Mouse (Mus musculus) hematopoietic stem cell, adult 5-6 weeks (primary cell): ENCODE results near the gene Nupr1l. TPM values are rescaled to one million over a fixed set of nuclear protein-coding genes. Genes with fewer than 3 reads are reported as not detected.
"Not testable (repeated sequence)": the region's sequence is repeated elsewhere in the genome, so short reads cannot be mapped to it uniquely, and the experiment has no call there.

Experiments used
- ATAC-seq, 2 experiments: fragments of 125-278 bp in 1 of 2; replicated peaks in 1 of 2; 2 replicates each; pipeline ENCODE4 v1.8.0; 2016 to 2017; ENCODE audit warnings: inconsistent platforms in 2 of 2, mild to moderate bottlenecking in 2 of 2, moderate number of reproducible peaks in 2 of 2, low read depth in 1 of 2, moderate TSS enrichment in 1 of 2; ENCODE audit not compliant: low FRiP score in 2 of 2, poor library complexity in 2 of 2, severe bottlenecking in 2 of 2, insufficient read depth in 1 of 2, low TSS enrichment in 1 of 2
- total RNA-seq: library from RNA; stranded (forward); fragments of 172-1452, 232-1000 nt; gene quantifications from 2 replicates; pipeline ENCODE4 v1.2.3, GENCODE M21; 2017

The Nupr1l gene
- total RNA-seq, 1 experiment from 2014 or later: 3.0 TPM

GRCm38 (mm10) chr5:129907775-129908174, 565 bp upstream of the Nupr1l start:
- ATAC-seq: no peak

- no peak for ATAC-seq
Observed at GRCm38 (mm10) chr5:129909147-129909546, 807 bp downstream of the Nupr1l start.

GRCm38 (mm10) chr5:129909591-129909990, 1.3 kb downstream of the Nupr1l start:
- no peak for ATAC-seq

- ATAC-seq: peak; percentile 72 to 80; a peak in 3 of 4 replicates
Observed at GRCm38 (mm10) chr5:129914024-129914423, 5.7 kb downstream of the Nupr1l start.

- ATAC-seq: not testable (repeated sequence)
Observed at GRCm38 (mm10) chr5:129915491-129915890, 7.2 kb downstream of the Nupr1l start.

- ATAC-seq: no peak
Observed at GRCm38 (mm10) chr5:129918065-129918651, 9.8 kb downstream of the Nupr1l start.

- no peak for ATAC-seq
Observed at GRCm38 (mm10) chr5:129918752-129919151, 10.4 kb downstream of the Nupr1l start.

- ATAC-seq: no peak
Observed at GRCm38 (mm10) chr5:129919320-129919719, 11.0 kb downstream of the Nupr1l start.

- ATAC-seq: no peak
Observed at GRCm38 (mm10) chr5:129921972-129922371, 13.6 kb downstream of the Nupr1l start.

GRCm38 (mm10) chr5:129924820-129925452, 16.6 kb downstream of the Nupr1l start:
- ATAC-seq: no peak

- no peak for ATAC-seq
Observed at GRCm38 (mm10) chr5:129925933-129926332, 17.6 kb downstream of the Nupr1l start.

- peak in 1 of 2 experiments; percentile 36; a peak in 2 of 4 replicates for ATAC-seq
Observed at GRCm38 (mm10) chr5:129929924-129930855, 21.9 kb downstream of the Nupr1l start.

GRCm38 (mm10) chr5:129936941-129937340, 28.6 kb downstream of the Nupr1l start:
- ATAC-seq: no peak

- no peak for ATAC-seq
Observed at GRCm38 (mm10) chr5:129940281-129940680, 31.9 kb downstream of the Nupr1l start.

- peak; percentile 33 to 55 for ATAC-seq
Observed at GRCm38 (mm10) chr5:129940736-129941494, 32.6 kb downstream of the Nupr1l start.

- ATAC-seq: peak; percentile 95
Observed at GRCm38 (mm10) chr5:129941495-129942045, 33.2 kb downstream of the Nupr1l start, which contains the start of gene Vkorc1l1. TSS of gene Vkorc1l1 (plus strand) at chr5:129941970.
